Mouse (Mus musculus) neural tube, postnatal 0 days (tissue): Measurements from ENCODE around the gene Senp1. TPM values are rescaled to one million over a fixed set of nuclear protein-coding genes. Genes with fewer than 3 reads are reported as not detected.

Experiments used
- polyA plus RNA-seq: library from polyadenylated mRNA; unstranded; fragments of >200 nt; fragmentation: Nextera tagmentation; extraction: Ambion mirVana; gene quantifications from 2 replicates; pipeline ENCODE4 v1.2.1, GENCODE M21; 2015

Gene Senp1
- polyA plus RNA-seq = 12.5 and 13.7 TPM in 2 replicates

DNA sequence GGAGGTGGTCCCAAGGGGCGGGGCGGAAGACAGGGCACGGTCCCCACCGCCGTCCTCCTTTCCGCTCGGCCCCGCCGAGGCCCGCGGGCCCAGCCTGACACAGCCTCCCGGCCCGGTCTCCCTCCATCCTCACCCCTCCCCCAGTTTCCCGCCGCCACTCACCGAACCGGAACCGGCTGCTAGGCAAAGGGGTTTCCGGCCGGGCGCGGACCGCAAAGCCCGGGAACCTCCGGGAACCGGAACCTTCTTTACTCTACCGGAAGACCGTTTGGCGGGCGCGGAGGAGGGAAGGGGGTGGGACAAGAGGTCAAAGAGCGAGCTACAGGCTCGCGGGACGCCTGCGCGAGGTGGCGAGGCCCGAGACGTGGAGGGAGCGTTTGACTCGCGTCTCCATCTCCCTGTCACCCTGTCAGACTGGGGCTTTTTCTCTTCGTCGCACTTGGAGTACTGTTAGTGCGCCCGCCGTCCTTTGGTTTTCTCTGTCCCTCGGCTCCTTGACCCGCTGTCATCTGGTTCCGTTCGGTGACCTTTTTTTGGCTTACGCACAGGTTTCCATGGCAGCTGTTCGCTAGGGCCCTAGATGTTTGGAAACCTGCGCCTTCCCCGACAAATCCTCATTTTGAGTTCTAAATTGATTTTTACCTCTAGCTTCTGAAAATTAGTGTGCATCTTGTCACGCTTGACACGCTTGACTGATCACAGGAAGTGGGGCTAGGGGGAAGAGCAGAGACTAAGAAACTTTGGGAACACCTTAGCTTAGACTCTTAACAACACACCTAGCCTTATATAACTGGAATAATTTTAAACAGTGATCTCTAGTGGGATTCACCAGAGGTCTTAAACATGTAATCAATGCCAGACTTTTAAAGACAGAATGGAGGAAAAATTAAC lies at the start of gene Senp1:
Gene Senp1, minus strand, starts transcription at position 624 of the 891 bp plus-strand sequence.

DNA sequence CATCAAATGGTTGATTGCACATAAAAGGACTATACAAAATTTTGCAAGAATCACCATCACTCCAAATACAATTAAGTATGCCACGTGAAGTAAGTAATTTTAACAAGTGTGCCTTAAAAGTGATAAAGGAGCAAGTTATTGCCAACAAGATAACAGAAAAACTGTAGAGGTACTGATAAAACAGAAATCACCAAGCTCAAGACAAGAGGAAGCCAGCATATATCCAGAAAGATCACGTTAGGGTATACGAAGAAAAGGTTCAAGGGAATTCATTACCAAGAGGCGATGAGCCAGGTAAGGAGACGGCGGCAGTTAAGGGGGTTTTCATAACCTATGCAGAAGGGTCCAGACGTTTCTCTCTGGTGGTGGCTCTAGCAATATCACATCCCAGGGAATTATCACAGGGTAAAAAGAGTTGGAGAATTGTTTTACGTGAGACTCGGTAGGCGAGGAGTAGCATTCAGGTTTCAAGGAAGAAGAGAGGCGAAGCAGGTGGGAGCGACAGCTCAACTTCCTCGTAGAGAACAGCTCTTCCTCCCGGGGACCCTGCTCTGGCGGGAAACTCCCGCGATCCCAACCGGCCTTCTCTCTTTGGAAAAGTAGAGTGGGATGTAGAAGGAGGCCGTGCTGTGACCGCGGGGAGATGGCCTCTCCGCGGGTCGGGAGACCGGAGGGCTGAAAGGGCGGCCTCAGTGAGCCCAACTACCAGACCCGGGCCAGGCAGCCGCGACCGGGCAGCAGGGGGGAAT lies 998 bp downstream of the Senp1 start, which contains the start of gene Pfkm:
Gene Pfkm, plus strand, starts transcription at position 218 of the 749 bp plus-strand sequence.

DNA sequence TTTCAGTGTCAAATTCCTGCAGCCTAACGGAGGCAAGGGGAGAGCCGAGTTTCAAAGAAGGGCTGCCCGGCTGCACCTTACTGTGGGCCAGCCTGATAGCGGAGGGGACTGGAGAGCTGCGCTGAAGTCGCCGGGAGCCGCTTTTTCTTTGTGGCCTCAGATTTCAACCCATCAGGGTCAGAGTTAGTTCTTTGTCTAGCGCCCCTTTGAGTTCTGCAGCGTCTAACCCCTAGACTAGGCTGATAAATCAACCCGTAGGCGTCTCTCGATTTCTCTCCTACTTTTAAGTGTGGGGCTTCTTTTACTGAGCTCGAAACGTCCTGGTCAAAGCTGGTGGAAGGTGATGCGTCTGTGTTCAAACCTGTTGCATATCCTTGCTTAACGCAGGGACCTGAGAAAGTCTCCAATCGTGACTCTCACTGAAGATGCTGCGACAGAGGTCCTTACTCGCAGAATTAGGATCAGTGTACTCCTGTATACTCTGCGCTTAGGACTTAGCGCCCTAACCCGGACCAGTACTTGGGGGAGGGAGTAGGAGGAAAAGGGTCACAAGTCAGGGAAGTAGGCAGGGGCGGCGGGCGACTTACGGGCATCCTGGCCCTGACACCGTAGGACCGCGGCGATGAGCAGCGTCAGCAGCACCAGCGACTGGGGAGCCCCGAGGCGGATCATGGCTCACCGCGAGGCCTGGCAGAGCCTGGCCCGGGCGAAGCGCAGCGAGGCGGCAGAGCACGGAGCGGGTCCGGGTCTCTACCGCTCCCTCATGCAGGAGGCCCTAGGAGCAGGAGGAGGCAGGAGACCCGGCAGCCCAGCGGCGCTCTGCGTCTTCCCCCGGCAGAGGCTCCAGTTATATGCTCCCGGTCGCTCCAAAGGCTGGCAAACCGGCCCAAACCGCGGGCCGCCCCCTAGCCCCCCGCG lies 89.5 kb downstream of the Senp1 start, which contains the start of gene Col2a1:
Gene Col2a1, minus strand, starts transcription at position 874 of the 918 bp plus-strand sequence.

Other genes with a start within 250 kb of the Senp1 start
- gene Hdac7, start 249.2 kb downstream of the Senp1 start, polyA plus RNA-seq = 20.1 and 27.2 TPM in 2 replicates
- 0.17 and 0.22 TPM in 2 replicates for gene Vdr, start 183.1 kb downstream of the Senp1 start, polyA plus RNA-seq
- 36.3 and 44.7 TPM in 2 replicates for gene Tmem106c, start 129.5 kb downstream of the Senp1 start, polyA plus RNA-seq
- 2.6 and 4.1 TPM in 2 replicates for gene Col2a1, start 89.0 kb downstream of the Senp1 start, polyA plus RNA-seq
- gene Pfkm, start 1.2 kb downstream of the Senp1 start, polyA plus RNA-seq = 93.8 and 101 TPM in 2 replicates
- gene Asb8, start 71.9 kb upstream of the Senp1 start, polyA plus RNA-seq = 58.5 and 60.2 TPM in 2 replicates
- gene Ccdc184, start 73.4 kb upstream of the Senp1 start, polyA plus RNA-seq = 106 and 120 TPM in 2 replicates
- 0.36 TPM in 1 of 2 replicates, not detected in the other for gene Olfr288, start 101.8 kb upstream of the Senp1 start, polyA plus RNA-seq
- gene Gm44579, start 127.2 kb upstream of the Senp1 start, polyA plus RNA-seq = 0.45 TPM in 1 of 2 replicates, not detected in the other
- 6.5 TPM in 2 replicates for gene Olfr287, start 127.3 kb upstream of the Senp1 start, polyA plus RNA-seq
- not detected in 2 replicates for gene Olfr286, start 140.7 kb upstream of the Senp1 start, polyA plus RNA-seq
- not detected in 2 replicates for gene H1fnt, start 163.5 kb upstream of the Senp1 start, polyA plus RNA-seq
- gene Zfp641, start 202.4 kb upstream of the Senp1 start, polyA plus RNA-seq = 8.0 and 9.8 TPM in 2 replicates
- gene Olfr285, start 223.6 kb upstream of the Senp1 start, polyA plus RNA-seq = not detected in 2 replicates
- not detected in 2 replicates for gene Olfr284, start 247.2 kb upstream of the Senp1 start, polyA plus RNA-seq